Comparison of ENCODE assay signal across 9 mouse cellular contexts in genomic region chr2:157078059-157078792, GRCm38 (mm10). TPM values are rescaled to one million over a fixed set of nuclear protein-coding genes. Genes with fewer than 3 reads are reported as not detected.
DNase-seq lines count a peak whose midpoint lies in the region; ATAC-seq and TF ChIP-seq lines count a peak whose summit lies in the region.
"Had no signal": no experiment of that assay in that cellular context is flagged by ENCODE, and none has a peak within 500 bp of the region (broad histone marks: within the 10 kb centered on the region; RNA-seq: fewer than 3 reads in every experiment).

No protein-coding gene starts in this region.

- peak overlapping the region; percentile 28; the same call in 1 of the 2 replicates for H3K27ac ChIP-seq in bone marrow, adult 2 months (ENCODE audit: control insufficient read depth, insufficient read depth, low read depth, low read length, poor library complexity)
- H3K27ac ChIP-seq in forebrain, embryonic 11.5 days (ENCODE audit: low read depth, low read length), result peak overlapping the region; percentile 96
- H3K27ac ChIP-seq in kidney, embryonic 16.5 days (ENCODE audit: low read length), result peak overlapping the region; percentile 99
- H3K27ac ChIP-seq in midbrain, embryonic 15.5 days, result peak overlapping the region; percentile 97

- TF ChIP-seq CTCF in bone marrow, adult 2 months (IDR thresholded peaks at IDR 0.05; ENCODE audit: control insufficient read depth, insufficient read depth, low read length), result no peak

- TF ChIP-seq POLR2A in bone marrow, adult 2 months (IDR thresholded peaks at IDR 0.05; ENCODE audit: borderline replicate concordance, control insufficient read depth, low read depth, low read length), result no peak

- H3K36me3 ChIP-seq in forebrain, embryonic 11.5 days (ENCODE audit: control insufficient read depth, insufficient read depth, low read length), result no peaks in the 10 kb centered on the region
- peaks cover 8% of the 10 kb centered on the region; the same call in 1 of the 2 replicates for H3K36me3 ChIP-seq in kidney, embryonic 16.5 days (ENCODE audit: insufficient read depth, low read length)
- no peaks in the 10 kb centered on the region for H3K36me3 ChIP-seq in midbrain, embryonic 15.5 days (replicated peaks)

- H3K4me3 ChIP-seq in bone marrow, adult 2 months (replicated peaks; ENCODE audit: control insufficient read depth, low read depth, low read length), result peak overlapping the region; percentile 48
- H3K4me3 ChIP-seq in forebrain, embryonic 11.5 days (ENCODE audit: low read depth, low read length), result peak overlapping the region; percentile 98
- H3K4me3 ChIP-seq in kidney, embryonic 16.5 days (ENCODE audit: low read length), result peak overlapping the region; percentile 79
- peak overlapping the region; percentile 97 for H3K4me3 ChIP-seq in midbrain, embryonic 15.5 days

- no peaks in the 10 kb centered on the region for H3K9me3 ChIP-seq in forebrain, embryonic 11.5 days (ENCODE audit: control insufficient read depth, low read length)
- no peaks in the 10 kb centered on the region for H3K9me3 ChIP-seq in kidney, embryonic 16.5 days (ENCODE audit: low read length)
- H3K9me3 ChIP-seq in midbrain, embryonic 15.5 days, result no peaks in the 10 kb centered on the region

- WGBS in bone marrow, adult 2 months, result 1% methylated on average over 67 of the region's 79 CpGs
- WGBS in forebrain, embryonic 11.5 days, result 0% methylated on average over 60 of the region's 79 CpGs
- WGBS in kidney, embryonic 16.5 days, result under 1% methylated on average over 47 of the region's 79 CpGs
- WGBS in midbrain, embryonic 15.5 days, result under 1% methylated on average over 77 of the region's 79 CpGs

- peak; percentile 26 for ATAC-seq in forebrain, embryonic 11.5 days (replicated peaks; ENCODE audit: low FRiP score)
- peak; percentile 0; the same call in 1 of the 2 replicates for ATAC-seq in kidney, embryonic 16.5 days (ENCODE audit: low FRiP score, low TSS enrichment)
- ATAC-seq in midbrain, embryonic 15.5 days (replicated peaks), result peak; percentile 19

- intact Hi-C loops in left cerebral cortex, postnatal 4 days (cut with DNase I), result no loop called here

- H3K4me2 ChIP-seq in forebrain, embryonic 11.5 days (ENCODE audit: low read depth, low read length, severe bottlenecking), result peak overlapping the region; percentile 97
- H3K4me2 ChIP-seq in kidney, embryonic 16.5 days (replicated peaks; ENCODE audit: low read depth, low read length), result peak overlapping the region; percentile 93
- H3K4me2 ChIP-seq in midbrain, embryonic 15.5 days, result peak overlapping the region; percentile 98

- DNase-seq in left cerebral cortex, postnatal 4 days, result peak; percentile 41
- DNase-seq in left cerebral cortex, adult 8-10 months (ENCODE audit: low spot score in 2 of 2), result no peak
- peak; percentile 64 for DNase-seq in forebrain, embryonic 11.5 days (ENCODE audit: low spot score)
- DNase-seq in spleen, postnatal 14 days (ENCODE audit: low spot score in 2 of 2), result no peak
- DNase-seq in layer of hippocampus, adult 9-11 months, result no peak

- H3K27me3 ChIP-seq in forebrain, embryonic 11.5 days (ENCODE audit: control insufficient read depth, insufficient read depth, low read length), result no peaks in the 10 kb centered on the region
- no peaks in the 10 kb centered on the region for H3K27me3 ChIP-seq in kidney, embryonic 16.5 days (ENCODE audit: insufficient read depth, low read length)
- no peaks in the 10 kb centered on the region for H3K27me3 ChIP-seq in midbrain, embryonic 15.5 days (replicated peaks)

- H3K9ac ChIP-seq in forebrain, embryonic 11.5 days (ENCODE audit: low read length), result peak overlapping the region; percentile 96
- H3K9ac ChIP-seq in kidney, embryonic 16.5 days (replicated peaks; ENCODE audit: low read length), result peak overlapping the region; percentile 98
- H3K9ac ChIP-seq in midbrain, embryonic 15.5 days, result peak overlapping the region; percentile 99

- no peaks in the 10 kb centered on the region for H3K4me1 ChIP-seq in bone marrow, adult 2 months (ENCODE audit: control insufficient read depth, insufficient read depth, low read length)
- peaks cover 19% of the 10 kb centered on the region; the same call in 1 of the 2 replicates for H3K4me1 ChIP-seq in forebrain, embryonic 11.5 days (replicated peaks; ENCODE audit: control insufficient read depth, insufficient read depth, low read length)
- H3K4me1 ChIP-seq in kidney, embryonic 16.5 days (ENCODE audit: insufficient read depth, low read length), result peaks cover 66% of the 10 kb centered on the region
- H3K4me1 ChIP-seq in midbrain, embryonic 15.5 days, result peaks cover 53% of the 10 kb centered on the region

RNA-seq across cellular contexts. Expression of gene Soga1, which starts 0.8 kb away (rescaled TPM):
- total RNA-seq in left cerebral cortex, postnatal 4 days (2021), result 100 to 1,000 TPM; 104 to 108 TPM
- 10 to 100 TPM; 19.4 to 25.6 (median 22.0) TPM for total RNA-seq in left cerebral cortex, adult 8-10 months (2022)
- polyA plus RNA-seq in bone marrow, adult 2 months (2011; ENCODE audit: insufficient read depth, insufficient read length, low replicate concordance, missing spikeins), result 3.0 and 5.0 TPM in 2 replicates
- 8.1 and 8.2 TPM in 2 replicates for polyA plus RNA-seq in forebrain, embryonic 11.5 days (2014; fragmentation: Nextera tagmentation; extraction: Ambion mirVana)
- 2.5 and 3.6 TPM in 2 replicates for polyA plus RNA-seq in kidney, embryonic 16.5 days (2015; fragmentation: Nextera tagmentation; extraction: Ambion mirVana)
- polyA plus RNA-seq in midbrain, embryonic 15.5 days (2015; fragmentation: Nextera tagmentation; extraction: Ambion mirVana), result 6.8 and 7.1 TPM in 2 replicates

RNA-seq across cellular contexts. Expression of gene Tldc2, which starts 8.6 kb away (rescaled TPM):
- total RNA-seq in left cerebral cortex, postnatal 4 days (2021), result not detected
- not detected for total RNA-seq in left cerebral cortex, adult 8-10 months (2022)
- polyA plus RNA-seq in bone marrow, adult 2 months (2011; ENCODE audit: insufficient read depth, insufficient read length, low replicate concordance, missing spikeins), result not detected in 2 replicates
- not detected in 2 replicates for polyA plus RNA-seq in forebrain, embryonic 11.5 days (2014; fragmentation: Nextera tagmentation; extraction: Ambion mirVana)
- 0.53 and 0.71 TPM in 2 replicates for polyA plus RNA-seq in kidney, embryonic 16.5 days (2015; fragmentation: Nextera tagmentation; extraction: Ambion mirVana)
- polyA plus RNA-seq in midbrain, embryonic 15.5 days (2015; fragmentation: Nextera tagmentation; extraction: Ambion mirVana), result not detected in 2 replicates
- total RNA-seq: adrenal gland, postnatal 4 days had no signal

RNA-seq across cellular contexts. Expression of gene Samhd1, which starts 56.8 kb away (rescaled TPM):
- total RNA-seq in left cerebral cortex, postnatal 4 days (2021), result 10 to 100 TPM; 18.0 to 18.7 TPM
- total RNA-seq in left cerebral cortex, adult 8-10 months (2022), result 10 to 100 TPM; 12.8 to 17.0 (median 14.9) TPM
- polyA plus RNA-seq in bone marrow, adult 2 months (2011; ENCODE audit: insufficient read depth, insufficient read length, low replicate concordance, missing spikeins), result 48.9 and 113 TPM in 2 replicates
- 25.6 and 27.5 TPM in 2 replicates for polyA plus RNA-seq in forebrain, embryonic 11.5 days (2014; fragmentation: Nextera tagmentation; extraction: Ambion mirVana)
- 25.9 and 27.1 TPM in 2 replicates for polyA plus RNA-seq in kidney, embryonic 16.5 days (2015; fragmentation: Nextera tagmentation; extraction: Ambion mirVana)
- polyA plus RNA-seq in midbrain, embryonic 15.5 days (2015; fragmentation: Nextera tagmentation; extraction: Ambion mirVana), result 9.4 and 9.9 TPM in 2 replicates

Comparison
In these comparisons a context has a peak if more than half of its experiments do, and no peak if none do; other contexts are left out.
1. DNase-seq: peak in left cerebral cortex, postnatal 4 days (single experiment) and forebrain, embryonic 11.5 days (single experiment); none in left cerebral cortex, adult 8-10 months (0 of 2), spleen, postnatal 14 days (0 of 2) and layer of hippocampus, adult 9-11 months (single experiment).
2. H3K27ac ChIP-seq: peak in every context shown above with its lines; median percentile 99 in kidney, embryonic 16.5 days; 97 in midbrain, embryonic 15.5 days; 96 in forebrain, embryonic 11.5 days; 28 in bone marrow, adult 2 months.
3. H3K4me3 ChIP-seq: peak in every context shown above with its lines; median percentile 98 in forebrain, embryonic 11.5 days; 97 in midbrain, embryonic 15.5 days; 79 in kidney, embryonic 16.5 days; 48 in bone marrow, adult 2 months.
4. Peak in every context shown above with its lines, with median percentiles within 50 percentile points of each other: ATAC-seq, H3K4me2 ChIP-seq and H3K9ac ChIP-seq.